ENCODE assay signal across 14 mouse cellular contexts in genomic region chr12:84858149-84859113, GRCm38 (mm10). TPM values are rescaled to one million over a fixed set of nuclear protein-coding genes. Genes with fewer than 3 reads are reported as not detected.
DNase-seq lines count a peak whose midpoint lies in the region; ATAC-seq and TF ChIP-seq lines count a peak whose summit lies in the region.
"Had no signal": no experiment of that assay in that cellular context is flagged by ENCODE, and none has a peak within 500 bp of the region (broad histone marks: within the 10 kb centered on the region; RNA-seq: fewer than 3 reads in every experiment).

No protein-coding gene starts in this region.

- no peak overlapping the region for H3K27ac ChIP-seq in liver, postnatal 0 days (ENCODE audit: low read depth)
- H3K27ac ChIP-seq: midbrain, embryonic 13.5 days had no signal

- no peak for TF ChIP-seq EP300 in liver, postnatal 0 days (IDR thresholded peaks at IDR 0.05; ENCODE audit: low read depth)

- no peaks in the 10 kb centered on the region for H3K9me3 ChIP-seq in liver, postnatal 0 days (ENCODE audit: low read length)
- H3K9me3 ChIP-seq: midbrain, embryonic 13.5 days had no signal

- no peaks in the 10 kb centered on the region for H3K36me3 ChIP-seq in liver, postnatal 0 days (replicated peaks; ENCODE audit: insufficient read depth, low read length)
- H3K36me3 ChIP-seq: midbrain, embryonic 13.5 days had no signal

- H3K4me1 ChIP-seq in liver, postnatal 0 days (ENCODE audit: insufficient read depth): peaks cover 12% of the 10 kb centered on the region
- H3K4me1 ChIP-seq: midbrain, embryonic 13.5 days had no signal

- H3K4me2 ChIP-seq in liver, postnatal 0 days (ENCODE audit: low read depth, low read length): no peak overlapping the region
- H3K4me2 ChIP-seq: midbrain, embryonic 13.5 days had no signal

- DNase-seq in liver (peak; percentile 30), ES-CJ7 (ENCODE audit: low read depth, low spot score) (peak; percentile 58)
- DNase-seq in liver, postnatal 0 days: no peak
- DNase-seq in embryo, embryonic 10 days (ENCODE audit: low spot score): peak; percentile 66
- DNase-seq in lung, postnatal 10 days: peak; percentile 62
- no peak for DNase-seq in layer of hippocampus, adult 9-10 months (ENCODE audit: low spot score)
- DNase-seq in right cerebral cortex, postnatal 4 days: no peak
- no peak for DNase-seq in ovary, postnatal 10 days (ENCODE audit: low spot score)
- DNase-seq: cerebellum, adult 18-20 months; forebrain, postnatal 0 days; heart, adult 11 months; heart, postnatal 10 days; kidney, adult 18-20 months had no signal

- ATAC-seq in liver, postnatal 0 days: no peak
- ATAC-seq: forebrain, postnatal 0 days; midbrain, embryonic 13.5 days had no signal

- TF ChIP-seq CTCF in liver, postnatal 0 days (IDR thresholded peaks at IDR 0.05; ENCODE audit: low read depth): no peak

- H3K4me3 ChIP-seq in liver, postnatal 0 days (ENCODE audit: low read depth, low read length): no peak overlapping the region
- H3K4me3 ChIP-seq: midbrain, embryonic 13.5 days had no signal

- H3K27me3 ChIP-seq in liver, postnatal 0 days (ENCODE audit: insufficient read depth, low read length): no peaks in the 10 kb centered on the region
- H3K27me3 ChIP-seq: midbrain, embryonic 13.5 days had no signal

- H3K9ac ChIP-seq in liver, postnatal 0 days (replicated peaks): no peak overlapping the region
- H3K9ac ChIP-seq: forebrain, postnatal 0 days; midbrain, embryonic 13.5 days had no signal

- 60% methylated on average over 17 of the region's 17 CpGs for WGBS in liver, postnatal 0 days (ENCODE audit: insufficient replicate concordance)

RNA-seq across cellular contexts. Expression of gene Ltbp2, which starts 17.9 kb away (rescaled TPM):
- 0.31 and 0.59 TPM in 2 replicates for polyA plus RNA-seq in liver, postnatal 0 days (2015; fragmentation: Nextera tagmentation; extraction: Ambion mirVana)

Comparison
In these comparisons a context has a peak if more than half of its experiments do, and no peak if none do; other contexts are left out.
1. DNase-seq: peak in liver (single experiment), ES-CJ7 (single experiment), embryo, embryonic 10 days (single experiment) and lung, postnatal 10 days (single experiment); none in liver, postnatal 0 days (single experiment), layer of hippocampus, adult 9-10 months (single experiment), right cerebral cortex, postnatal 4 days (single experiment) and ovary, postnatal 10 days (single experiment).